Mouse (Mus musculus): ENCODE measurements at regions not wholly inside any gene's neighbourhood (a gene's known extent, or its start where the extent isn't known, plus 50 kb on each side); places are given as distances from the start of the nearest gene placed in this dataset.

- TF ChIP-seq CTCF (IDR thresholded peaks at IDR 0.05; ENCODE audit: low read depth) (no peak), EP300 (IDR thresholded peaks at IDR 0.05; ENCODE audit: low read depth) (no peak)
Observed at GRCm38 (mm10) chr3:15242388-15242787, 89.7 kb downstream of the Gm9733 start.

All from heart, postnatal 0 days (tissue).